Comparison of ENCODE assay signal across 8 mouse cellular contexts in the genomic region with DNA sequence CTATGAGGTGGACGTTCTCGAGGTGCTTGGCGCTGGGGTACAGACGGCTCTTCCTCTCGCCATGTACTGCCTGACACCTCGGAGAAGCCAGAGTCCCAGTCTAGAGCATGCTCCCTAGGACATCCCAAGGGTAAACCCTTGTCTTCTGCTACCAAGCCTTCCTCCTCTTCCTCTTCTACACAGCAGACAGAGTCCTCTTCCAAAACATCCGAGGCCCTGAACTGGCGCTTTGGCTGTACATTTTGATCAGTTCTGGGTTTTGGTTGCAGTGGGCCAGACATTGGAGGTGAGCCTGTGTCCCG. TPM values are rescaled to one million over a fixed set of nuclear protein-coding genes. Genes with fewer than 3 reads are reported as not detected.
DNase-seq lines count a peak whose midpoint lies in the region; ATAC-seq and TF ChIP-seq lines count a peak whose summit lies in the region.

No protein-coding gene starts in this region.

- TF ChIP-seq RAD21 in MEL (IDR thresholded peaks at IDR 0.05; ENCODE audit: low read depth, low read length): no peak

- H3K79me2 ChIP-seq in MEL (ENCODE audit: control insufficient read depth, insufficient read depth, low read length, poor library complexity): peaks cover 33% of the 10 kb centered on the region

- DNase-seq in heart, adult 11 months: peak; percentile 95
- no peak for DNase-seq in heart, postnatal 25 days (ENCODE audit: low spot score)
- DNase-seq in MEL (ENCODE audit: low read depth, low spot score): no peak
- no peak for DNase-seq in heart, postnatal 0 days (ENCODE audit: low spot score)
- no peak for DNase-seq in liver, postnatal 0 days
- DNase-seq in embryo, embryonic 11 days: no peak
- DNase-seq in frontal cortex, postnatal 25 days (ENCODE audit: low spot score in 2 of 2): no peak
- no peak for DNase-seq in right cerebral cortex, postnatal 36 days (ENCODE audit: low spot score in 2 of 2)

- TF ChIP-seq POLR2A in MEL (IDR thresholded peaks at IDR 0.05; ENCODE audit: control insufficient read depth in 1 of 2, insufficient read depth in 1 of 2, low read depth in 1 of 2, low read length in 2 of 2, poor library complexity in 1 of 2): no peak; a peak in 1 of 4 replicates

- peaks cover 4 to 44% of the 10 kb centered on the region in 2 experiments for H3K36me3 ChIP-seq in MEL (ENCODE audit: control insufficient read depth in 1 of 2, insufficient read depth in 2 of 2, low read length in 2 of 2)
- peaks cover 4% of the 10 kb centered on the region for H3K36me3 ChIP-seq in heart, postnatal 0 days (replicated peaks; ENCODE audit: control insufficient read depth, insufficient read depth, low read length)
- H3K36me3 ChIP-seq in liver, postnatal 0 days (replicated peaks; ENCODE audit: insufficient read depth, low read length): peaks cover 42% of the 10 kb centered on the region

- ATAC-seq in heart, postnatal 0 days (ENCODE audit: insufficient read depth, low read depth): no peak
- no peak for ATAC-seq in liver, postnatal 0 days

- 48% methylated on average over 9 of the region's 9 CpGs for WGBS in heart, postnatal 0 days
- WGBS in liver, postnatal 0 days (ENCODE audit: insufficient replicate concordance): 29% methylated on average over 9 of the region's 9 CpGs

- no peaks in the 10 kb centered on the region for H3K9me3 ChIP-seq in MEL (replicated peaks; ENCODE audit: insufficient read depth, low read length)
- no peaks in the 10 kb centered on the region for H3K9me3 ChIP-seq in heart, postnatal 0 days (replicated peaks; ENCODE audit: control insufficient read depth, low read length)
- no peaks in the 10 kb centered on the region for H3K9me3 ChIP-seq in liver, postnatal 0 days (ENCODE audit: low read length)

- no peaks in the 10 kb centered on the region for H3K27me3 ChIP-seq in MEL (ENCODE audit: control insufficient read depth in 1 of 2, insufficient read depth in 2 of 2, low read length in 2 of 2)
- no peaks in the 10 kb centered on the region for H3K27me3 ChIP-seq in heart, postnatal 0 days (ENCODE audit: control insufficient read depth, insufficient read depth, low read length)
- H3K27me3 ChIP-seq in liver, postnatal 0 days (ENCODE audit: insufficient read depth, low read length): no peaks in the 10 kb centered on the region

- peak overlapping the region; percentile 88 for H3K9ac ChIP-seq in MEL (ENCODE audit: control insufficient read depth, low read depth, low read length, poor library complexity, severe bottlenecking)
- H3K9ac ChIP-seq in heart, postnatal 0 days (replicated peaks; ENCODE audit: low read depth, low read length): peak overlapping the region; percentile 77
- peak overlapping the region; percentile 83 for H3K9ac ChIP-seq in liver, postnatal 0 days (replicated peaks)

- peak overlapping the region; percentile 72 to 91 for H3K4me3 ChIP-seq in MEL (ENCODE audit: control insufficient read depth in 1 of 2, insufficient read depth in 1 of 2, low read depth in 2 of 2, low read length in 2 of 2)
- H3K4me3 ChIP-seq in heart, postnatal 0 days (ENCODE audit: low read depth, low read length): peak overlapping the region; percentile 80
- H3K4me3 ChIP-seq in liver, postnatal 0 days (ENCODE audit: low read depth, low read length): peak overlapping the region; percentile 63

- peaks cover 35 to 48% of the 10 kb centered on the region in 2 experiments for H3K4me1 ChIP-seq in MEL (ENCODE audit: control insufficient read depth in 1 of 2, insufficient read depth in 2 of 2, low read length in 2 of 2)
- H3K4me1 ChIP-seq in heart, postnatal 0 days (ENCODE audit: control insufficient read depth, insufficient read depth): peaks cover 26% of the 10 kb centered on the region
- peaks cover 57% of the 10 kb centered on the region for H3K4me1 ChIP-seq in liver, postnatal 0 days (ENCODE audit: insufficient read depth)

- H3K4me2 ChIP-seq in heart, postnatal 0 days (ENCODE audit: low read depth, low read length): peak overlapping the region; percentile 84
- peak overlapping the region; percentile 87 for H3K4me2 ChIP-seq in liver, postnatal 0 days (ENCODE audit: low read depth, low read length)

- H3K27ac ChIP-seq in MEL (ENCODE audit: control insufficient read depth, low read depth, low read length): peak overlapping the region; percentile 94
- peak overlapping the region; percentile 98 for H3K27ac ChIP-seq in heart, postnatal 0 days (ENCODE audit: low read depth)
- H3K27ac ChIP-seq in liver, postnatal 0 days (ENCODE audit: low read depth): peak overlapping the region; percentile 95

- TF ChIP-seq EP300 in MEL (IDR thresholded peaks at IDR 0.05; ENCODE audit: low read depth in 1 of 2, low read length in 2 of 2): no peak
- no peak for TF ChIP-seq EP300 in heart, postnatal 0 days (IDR thresholded peaks at IDR 0.05; ENCODE audit: low read depth)
- TF ChIP-seq EP300 in liver, postnatal 0 days (IDR thresholded peaks at IDR 0.05; ENCODE audit: low read depth): no peak

- TF ChIP-seq CTCF in MEL (IDR thresholded peaks at IDR 0.05 in 2 of 3, conservative IDR thresholded peaks at IDR 0.05 in 1 of 3; ENCODE audit: control insufficient read depth in 1 of 3, insufficient read depth in 1 of 3, low read depth in 2 of 3, low read length in 3 of 3, poor library complexity in 1 of 3, severe bottlenecking in 1 of 3): no peak
- TF ChIP-seq CTCF in heart, postnatal 0 days (IDR thresholded peaks at IDR 0.05; ENCODE audit: low read depth): no peak
- no peak for TF ChIP-seq CTCF in liver, postnatal 0 days (IDR thresholded peaks at IDR 0.05; ENCODE audit: low read depth)

- intact Hi-C loops in heart, postnatal 25 days (cut with DNase I): no loop called here

TF ChIP-seq in MEL, 35 proteins besides CTCF, POLR2A, EP300 and RAD21:
- peak; percentile 24; the same call in 1 of the 2 replicates for TF ChIP-seq ZMIZ1 (IDR thresholded peaks at IDR 0.05; ENCODE audit: low read depth, low read length)
- TF ChIP-seq MAX (IDR thresholded peaks at IDR 0.05; ENCODE audit: low read length): no peak
- no peak for TF ChIP-seq POLR2AphosphoS5 (IDR thresholded peaks at IDR 0.05; ENCODE audit: borderline replicate concordance, low read depth, low read length)
- no peak for TF ChIP-seq MAFK (IDR thresholded peaks at IDR 0.05; ENCODE audit: borderline replicate concordance, low read depth, low read length)
- no peak for TF ChIP-seq USF1 (IDR thresholded peaks at IDR 0.05; ENCODE audit: low read depth, low read length)
- 0 out of 2 replicates have a peak, but pooled peaks have one; percentile 23 for TF ChIP-seq UBTF (IDR thresholded peaks at IDR 0.05; ENCODE audit: borderline replicate concordance, insufficient read depth, low read depth, low read length)

RNA-seq across cellular contexts. Expression of gene Inka1, which starts 1.0 kb away (rescaled TPM):
- total RNA-seq in heart, postnatal 25 days (2021): 10 to 100 TPM in 1 of 2 experiments, 1 to 10 TPM in 1; 9.9 to 11.1 TPM
- 54.1 and 65.3 TPM in 2 replicates for total RNA-seq in MEL (2012; rRNA removed)
- polyA plus RNA-seq in MEL (2012; ENCODE audit: insufficient read depth in 1 of 2, insufficient read length in 2 of 2, low read depth in 1 of 2, low replicate concordance in 2 of 2, missing spikeins in 1 of 2): 10 to 100 TPM in 1 of 2 experiments, not detected in 1; 60.7 TPM
- total RNA-seq in heart, postnatal 0 days (2014; rRNA removed; ENCODE audit: low replicate concordance): 34.0 and 34.3 TPM in 2 replicates
- polyA plus RNA-seq in heart, postnatal 0 days (2015; fragmentation: Nextera tagmentation; extraction: Ambion mirVana): 37.0 and 38.4 TPM in 2 replicates
- polyA plus RNA-seq in liver, postnatal 0 days (2015; fragmentation: Nextera tagmentation; extraction: Ambion mirVana): 28.5 and 30.6 TPM in 2 replicates

RNA-seq across cellular contexts. Expression of gene Gm20661, which starts 1.8 kb away (rescaled TPM):
- total RNA-seq in heart, postnatal 25 days (2021): under 1 TPM in 1 of 2 experiments, not detected in 1; 0.60 TPM
- 0.26 and 0.35 TPM in 2 replicates for total RNA-seq in MEL (2012; rRNA removed)
- polyA plus RNA-seq in MEL (2012; ENCODE audit: insufficient read depth in 1 of 2, insufficient read length in 2 of 2, low read depth in 1 of 2, low replicate concordance in 2 of 2, missing spikeins in 1 of 2): under 1 TPM in 1 of 2 experiments, not detected in 1; 0.85 TPM
- total RNA-seq in heart, postnatal 0 days (2014; rRNA removed; ENCODE audit: low replicate concordance): 0.19 and 4.6 TPM in 2 replicates
- polyA plus RNA-seq in heart, postnatal 0 days (2015; fragmentation: Nextera tagmentation; extraction: Ambion mirVana): 0.52 and 0.57 TPM in 2 replicates
- 0.12 and 0.31 TPM in 2 replicates for polyA plus RNA-seq in liver, postnatal 0 days (2015; fragmentation: Nextera tagmentation; extraction: Ambion mirVana)

RNA-seq across cellular contexts. Expression of gene Cdhr4, which starts 7.6 kb away (rescaled TPM):
- total RNA-seq in heart, postnatal 25 days (2021): 1 to 10 TPM in 1 of 2 experiments, under 1 TPM in 1; 0.87 to 1.0 TPM
- 0.65 and 1.5 TPM in 2 replicates for total RNA-seq in MEL (2012; rRNA removed)
- 1 to 10 TPM in 1 of 2 experiments, not detected in 1; 4.4 TPM for polyA plus RNA-seq in MEL (2012; ENCODE audit: insufficient read depth in 1 of 2, insufficient read length in 2 of 2, low read depth in 1 of 2, low replicate concordance in 2 of 2, missing spikeins in 1 of 2)
- 1.5 and 10.0 TPM in 2 replicates for total RNA-seq in heart, postnatal 0 days (2014; rRNA removed; ENCODE audit: low replicate concordance)
- polyA plus RNA-seq in heart, postnatal 0 days (2015; fragmentation: Nextera tagmentation; extraction: Ambion mirVana): 1.3 and 1.7 TPM in 2 replicates
- polyA plus RNA-seq in liver, postnatal 0 days (2015; fragmentation: Nextera tagmentation; extraction: Ambion mirVana): 0.75 and 1.1 TPM in 2 replicates

RNA-seq across cellular contexts. Expression of gene Uba7, which starts 9.4 kb away (rescaled TPM):
- total RNA-seq in heart, postnatal 25 days (2021): 10 to 100 TPM; 12.0 to 14.9 TPM
- 15.8 and 18.1 TPM in 2 replicates for total RNA-seq in MEL (2012; rRNA removed)
- polyA plus RNA-seq in MEL (2012; ENCODE audit: insufficient read depth in 1 of 2, insufficient read length in 2 of 2, low read depth in 1 of 2, low replicate concordance in 2 of 2, missing spikeins in 1 of 2): 10 to 100 TPM in 1 of 2 experiments, not detected in 1; 44.1 TPM
- total RNA-seq in heart, postnatal 0 days (2014; rRNA removed; ENCODE audit: low replicate concordance): 52.0 and 55.6 TPM in 2 replicates
- 16.4 and 18.0 TPM in 2 replicates for polyA plus RNA-seq in heart, postnatal 0 days (2015; fragmentation: Nextera tagmentation; extraction: Ambion mirVana)
- 32.0 and 33.2 TPM in 2 replicates for polyA plus RNA-seq in liver, postnatal 0 days (2015; fragmentation: Nextera tagmentation; extraction: Ambion mirVana)

RNA-seq across cellular contexts. Expression of gene Gm20662, which starts 11.4 kb away (rescaled TPM):
- total RNA-seq in heart, postnatal 25 days (2021): 1 to 10 TPM; 1.1 to 1.4 TPM
- total RNA-seq in MEL (2012; rRNA removed): 0.62 and 0.73 TPM in 2 replicates
- polyA plus RNA-seq in MEL (2012; ENCODE audit: insufficient read depth in 1 of 2, insufficient read length in 2 of 2, low read depth in 1 of 2, low replicate concordance in 2 of 2, missing spikeins in 1 of 2): 1 to 10 TPM in 1 of 2 experiments, not detected in 1; 1.2 TPM
- 1.8 TPM in 1 of 2 replicates, not detected in the other for total RNA-seq in heart, postnatal 0 days (2014; rRNA removed; ENCODE audit: low replicate concordance)
- 0.56 and 0.62 TPM in 2 replicates for polyA plus RNA-seq in heart, postnatal 0 days (2015; fragmentation: Nextera tagmentation; extraction: Ambion mirVana)
- 0.07 TPM in 1 of 2 replicates, not detected in the other for polyA plus RNA-seq in liver, postnatal 0 days (2015; fragmentation: Nextera tagmentation; extraction: Ambion mirVana)
